Mouse (Mus musculus): ENCODE data around the gene Atp13a2. TPM values are rescaled to one million over a fixed set of nuclear protein-coding genes. Genes with fewer than 3 reads are reported as not detected.

Gene Atp13a2
- polyA plus RNA-seq, 1 experiment from 2014 or later, result 43.2 TPM

- H3K4me3 ChIP-seq, result no peak overlapping the region
- 20% methylated on average over 6 of the region's 6 CpGs for WGBS
- H3K4me1 ChIP-seq, result 0 out of 2 replicates have a peak, but pooled peaks cover 3% of the 10 kb centered on the region
- no peak overlapping the region for H3K27ac ChIP-seq (replicated peaks)
- H3K36me3 ChIP-seq (replicated peaks), result peaks cover 95% of the 10 kb centered on the region
- H3K27me3 ChIP-seq (replicated peaks; ENCODE audit: low read depth, poor library complexity, severe bottlenecking), result no peaks in the 10 kb centered on the region
- H3K9me3 ChIP-seq, result no peaks in the 10 kb centered on the region
- peak; percentile 77 for DNase-seq (ENCODE audit: low spot score)
Observed at GRCm38 (mm10) chr4:141031733-141032132, 45.1 kb downstream of the Atp13a2 start.

GRCm38 (mm10) chr4:141033606-141034549 lies 47.2 kb downstream of the Atp13a2 start:
- H3K27me3 ChIP-seq (replicated peaks; ENCODE audit: low read depth, poor library complexity, severe bottlenecking), result no peaks in the 10 kb centered on the region
- WGBS, result 87% methylated on average over 27 of the region's 27 CpGs
- H3K4me3 ChIP-seq, result no peak overlapping the region
- no peaks in the 10 kb centered on the region for H3K9me3 ChIP-seq
- no peak overlapping the region for H3K27ac ChIP-seq (replicated peaks)
- no peak for DNase-seq (ENCODE audit: low spot score)
- peaks cover 95% of the 10 kb centered on the region for H3K36me3 ChIP-seq (replicated peaks)
- 0 out of 2 replicates have a peak, but pooled peaks cover 3% of the 10 kb centered on the region for H3K4me1 ChIP-seq

- H3K9me3 ChIP-seq, result no peaks in the 10 kb centered on the region
- no peak overlapping the region; the same call in 1 of the 2 replicates for H3K27ac ChIP-seq (replicated peaks)
- H3K36me3 ChIP-seq (replicated peaks), result peaks cover 94% of the 10 kb centered on the region
- 63% methylated on average over 12 of the region's 12 CpGs for WGBS
- H3K27me3 ChIP-seq (replicated peaks; ENCODE audit: low read depth, poor library complexity, severe bottlenecking), result no peaks in the 10 kb centered on the region
- peaks cover 11% of the 10 kb centered on the region for H3K4me1 ChIP-seq
- DNase-seq (ENCODE audit: low spot score), result no peak
- H3K4me3 ChIP-seq, result 0 out of 2 replicates have a peak overlapping the region, but pooled peaks have one; percentile 6
Observed at GRCm38 (mm10) chr4:141041117-141041516, 54.4 kb downstream of the Atp13a2 start.

GRCm38 (mm10) chr4:141044816-141045215 lies 58.1 kb downstream of the Atp13a2 start:
- Histone ChIP-seq H3K4me3 (peak overlapping the region; percentile 21; the same call in 1 of the 2 replicates), H3K27ac (replicated peaks) (no peak overlapping the region), H3K4me1 (peaks cover 38% of the 10 kb centered on the region), H3K27me3 (replicated peaks; ENCODE audit: low read depth, poor library complexity, severe bottlenecking) (no peaks in the 10 kb centered on the region), H3K36me3 (replicated peaks) (peaks cover 94% of the 10 kb centered on the region), H3K9me3 (no peaks in the 10 kb centered on the region)
- DNase-seq (ENCODE audit: low spot score), result peak; percentile 79
- WGBS, result 23% methylated on average over 8 of the region's 8 CpGs

GRCm38 (mm10) chr4:141048810-141049475 lies 62.3 kb downstream of the Atp13a2 start:
- 80% methylated on average over 17 of the region's 17 CpGs for WGBS
- Histone ChIP-seq H3K27me3 (replicated peaks; ENCODE audit: low read depth, poor library complexity, severe bottlenecking) (no peaks in the 10 kb centered on the region), H3K27ac (replicated peaks) (peak overlapping the region; percentile 58), H3K9me3 (no peaks in the 10 kb centered on the region), H3K4me3 (0 out of 2 replicates have a peak overlapping the region, but pooled peaks have one; percentile 11), H3K36me3 (replicated peaks) (peaks cover 81% of the 10 kb centered on the region), H3K4me1 (peaks cover 62% of the 10 kb centered on the region)
- DNase-seq (ENCODE audit: low spot score), result no peak

GRCm38 (mm10) chr4:141049476-141049835 lies 62.8 kb downstream of the Atp13a2 start:
- Histone ChIP-seq H3K36me3 (replicated peaks) (peaks cover 81% of the 10 kb centered on the region), H3K4me1 (peaks cover 67% of the 10 kb centered on the region), H3K27ac (replicated peaks) (peak overlapping the region; percentile 58), H3K4me3 (0 out of 2 replicates have a peak overlapping the region, but pooled peaks have one; percentile 11), H3K27me3 (replicated peaks; ENCODE audit: low read depth, poor library complexity, severe bottlenecking) (no peaks in the 10 kb centered on the region), H3K9me3 (no peaks in the 10 kb centered on the region)
- WGBS, result 50% methylated on average over 4 of the region's 4 CpGs
- peak; percentile 74 for DNase-seq (ENCODE audit: low spot score)

- 89% methylated on average over 12 of the region's 12 CpGs for WGBS
- H3K4me1 ChIP-seq, result peaks cover 54% of the 10 kb centered on the region
- no peak overlapping the region for H3K4me3 ChIP-seq
- no peak for DNase-seq (ENCODE audit: low spot score)
- no peak overlapping the region; the same call in 1 of the 2 replicates for H3K27ac ChIP-seq (replicated peaks)
- no peaks in the 10 kb centered on the region for H3K27me3 ChIP-seq (replicated peaks; ENCODE audit: low read depth, poor library complexity, severe bottlenecking)
- H3K36me3 ChIP-seq (replicated peaks), result peaks cover 84% of the 10 kb centered on the region
- H3K9me3 ChIP-seq, result no peaks in the 10 kb centered on the region
Observed at GRCm38 (mm10) chr4:141052442-141052841, 65.8 kb downstream of the Atp13a2 start.

- no peaks in the 10 kb centered on the region for H3K9me3 ChIP-seq
- peaks cover 52% of the 10 kb centered on the region for H3K4me1 ChIP-seq
- H3K4me3 ChIP-seq, result peak overlapping the region; percentile 41
- WGBS, result 39% methylated on average over 8 of the region's 8 CpGs
- H3K27ac ChIP-seq (replicated peaks), result peak overlapping the region; percentile 79
- DNase-seq (ENCODE audit: low spot score), result no peak
- peaks cover 84% of the 10 kb centered on the region for H3K36me3 ChIP-seq (replicated peaks)
- H3K27me3 ChIP-seq (replicated peaks; ENCODE audit: low read depth, poor library complexity, severe bottlenecking), result no peaks in the 10 kb centered on the region
Observed at GRCm38 (mm10) chr4:141053138-141053537, 66.5 kb downstream of the Atp13a2 start.

GRCm38 (mm10) chr4:141053568-141054161 lies 67.0 kb downstream of the Atp13a2 start:
- Histone ChIP-seq H3K27me3 (replicated peaks; ENCODE audit: low read depth, poor library complexity, severe bottlenecking) (no peaks in the 10 kb centered on the region), H3K9me3 (no peaks in the 10 kb centered on the region), H3K4me1 (peaks cover 48% of the 10 kb centered on the region), H3K27ac (replicated peaks) (peak overlapping the region; percentile 79), H3K36me3 (replicated peaks) (peaks cover 79% of the 10 kb centered on the region), H3K4me3 (peak overlapping the region; percentile 41)
- peak; percentile 64 for DNase-seq (ENCODE audit: low spot score)
- WGBS, result 17% methylated on average over 17 of the region's 17 CpGs

Other genes with a start within 250 kb of the Atp13a2 start
- gene Padi6, start 244.2 kb upstream of the Atp13a2 start, polyA plus RNA-seq (2016; fragmentation: Nextera tagmentation; extraction: Ambion mirVana), result not detected in 2 replicates
- gene Padi4, start 212.6 kb upstream of the Atp13a2 start, polyA plus RNA-seq (2016; fragmentation: Nextera tagmentation; extraction: Ambion mirVana), result 0.30 and 0.49 TPM in 2 replicates
- 0.28 and 0.60 TPM in 2 replicates for gene Padi3, start 176.2 kb upstream of the Atp13a2 start, polyA plus RNA-seq (2016; fragmentation: Nextera tagmentation; extraction: Ambion mirVana)
- 0.10 and 0.22 TPM in 2 replicates for gene Padi1, start 141.1 kb upstream of the Atp13a2 start, polyA plus RNA-seq (2016; fragmentation: Nextera tagmentation; extraction: Ambion mirVana)
- 0.97 and 1.6 TPM in 2 replicates for gene Padi2, start 80.5 kb upstream of the Atp13a2 start, polyA plus RNA-seq (2016; fragmentation: Nextera tagmentation; extraction: Ambion mirVana)
- gene Sdhb, start 25.7 kb upstream of the Atp13a2 start, polyA plus RNA-seq (2016; fragmentation: Nextera tagmentation; extraction: Ambion mirVana), result 432 and 438 TPM in 2 replicates
- gene Mfap2, start 23.5 kb downstream of the Atp13a2 start, polyA plus RNA-seq (2016; fragmentation: Nextera tagmentation; extraction: Ambion mirVana), result 399 and 480 TPM in 2 replicates
- 11.0 and 11.3 TPM in 2 replicates for gene Crocc, start 73.7 kb downstream of the Atp13a2 start, polyA plus RNA-seq (2016; fragmentation: Nextera tagmentation; extraction: Ambion mirVana)
- 65.6 and 69.4 TPM in 2 replicates for gene Necap2, start 91.5 kb downstream of the Atp13a2 start, polyA plus RNA-seq (2016; fragmentation: Nextera tagmentation; extraction: Ambion mirVana)
- 0.05 and 0.11 TPM in 2 replicates for gene Spata21, start 101.5 kb downstream of the Atp13a2 start, polyA plus RNA-seq (2016; fragmentation: Nextera tagmentation; extraction: Ambion mirVana)
- gene Szrd1, start 152.9 kb downstream of the Atp13a2 start, polyA plus RNA-seq (2016; fragmentation: Nextera tagmentation; extraction: Ambion mirVana), result 37.4 and 39.0 TPM in 2 replicates
- 29.3 and 30.6 TPM in 2 replicates for gene Fbxo42, start 161.0 kb downstream of the Atp13a2 start, polyA plus RNA-seq (2016; fragmentation: Nextera tagmentation; extraction: Ambion mirVana)
- 8.4 and 8.5 TPM in 2 replicates for gene Rsg1, start 227.1 kb downstream of the Atp13a2 start, polyA plus RNA-seq (2016; fragmentation: Nextera tagmentation; extraction: Ambion mirVana)